Mouse (Mus musculus): ENCODE data around the gene Ctxn2. TPM values are rescaled to one million over a fixed set of nuclear protein-coding genes. Genes with fewer than 3 reads are reported as not detected.
"Not testable (repeated sequence)": the region's sequence is repeated elsewhere in the genome, so short reads cannot be mapped to it uniquely, and the experiment has no call there.

Gene Ctxn2
- not detected in 2 replicates for polyA plus RNA-seq (2012; ENCODE audit: insufficient read depth, low replicate concordance)

- no peak for TF ChIP-seq FLI1 (IDR thresholded peaks at IDR 0.05; ENCODE audit: low read length)
- TF ChIP-seq GATA1 (IDR thresholded peaks at IDR 0.05; ENCODE audit: borderline replicate concordance, low read length) = no peak
- H3K27me3 ChIP-seq (replicated peaks) = peaks cover 21% of the 10 kb centered on the region
- no peaks in the 10 kb centered on the region for H3K36me3 ChIP-seq (replicated peaks; ENCODE audit: low read length)
- H3K4me1 ChIP-seq = peaks cover 13% of the 10 kb centered on the region
- H3K9me3 ChIP-seq = no peaks in the 10 kb centered on the region
- H3K4me3 ChIP-seq (replicated peaks) = peak within 1 kb of the TSS; percentile 89
Measured at GRCm38 (mm10) chr2:125135903-125136811, at the start of gene Ctxn2. Ctxn2 (plus strand) TSS chr2:125136692.

GRCm38 (mm10) chr2:125088757-125089156, 47.7 kb upstream of the Ctxn2 start:
- peaks cover 10% of the 10 kb centered on the region for H3K4me1 ChIP-seq
- no peaks in the 10 kb centered on the region for H3K9me3 ChIP-seq
- TF ChIP-seq GATA1 (IDR thresholded peaks at IDR 0.05; ENCODE audit: borderline replicate concordance, low read length) (no peak), FLI1 (IDR thresholded peaks at IDR 0.05; ENCODE audit: low read length) (no peak)
- no peaks in the 10 kb centered on the region for H3K27me3 ChIP-seq (replicated peaks)
- no peak overlapping the region for H3K4me3 ChIP-seq (replicated peaks)
- H3K36me3 ChIP-seq (replicated peaks; ENCODE audit: low read length) = peaks cover 97% of the 10 kb centered on the region

- not testable (repeated sequence) for H3K9me3 ChIP-seq; H3K27me3 ChIP-seq (replicated peaks); H3K4me3 ChIP-seq (replicated peaks); H3K4me1 ChIP-seq
- peaks cover 95% of the 10 kb centered on the region for H3K36me3 ChIP-seq (replicated peaks; ENCODE audit: low read length)
Measured at GRCm38 (mm10) chr2:125092123-125092522, 44.4 kb upstream of the Ctxn2 start.

- not testable (repeated sequence) for H3K27me3 ChIP-seq (replicated peaks); H3K4me3 ChIP-seq (replicated peaks); H3K9me3 ChIP-seq; H3K4me1 ChIP-seq
- peaks cover 79% of the 10 kb centered on the region for H3K36me3 ChIP-seq (replicated peaks; ENCODE audit: low read length)
Measured at GRCm38 (mm10) chr2:125104491-125104890, 32.0 kb upstream of the Ctxn2 start.

GRCm38 (mm10) chr2:125106536-125106935, 30.0 kb upstream of the Ctxn2 start:
- H3K27me3 ChIP-seq (replicated peaks); H3K9me3 ChIP-seq; H3K4me3 ChIP-seq (replicated peaks); H3K4me1 ChIP-seq: not testable (repeated sequence)
- peaks cover 79% of the 10 kb centered on the region for H3K36me3 ChIP-seq (replicated peaks; ENCODE audit: low read length)

- Histone ChIP-seq H3K4me1 (peaks cover 46% of the 10 kb centered on the region), H3K9me3 (no peaks in the 10 kb centered on the region), H3K4me3 (replicated peaks) (no peak overlapping the region), H3K36me3 (replicated peaks; ENCODE audit: low read length) (peaks cover 22% of the 10 kb centered on the region), H3K27me3 (replicated peaks) (no peaks in the 10 kb centered on the region)
- no peak for TF ChIP-seq FLI1 (IDR thresholded peaks at IDR 0.05; ENCODE audit: low read length)
- TF ChIP-seq GATA1 (IDR thresholded peaks at IDR 0.05; ENCODE audit: borderline replicate concordance, low read length) = no peak
Measured at GRCm38 (mm10) chr2:125119381-125120110, 16.9 kb upstream of the Ctxn2 start.

- no peaks in the 10 kb centered on the region for H3K9me3 ChIP-seq
- H3K27me3 ChIP-seq (replicated peaks) = no peaks in the 10 kb centered on the region
- peaks cover 61% of the 10 kb centered on the region for H3K4me1 ChIP-seq
- H3K36me3 ChIP-seq (replicated peaks; ENCODE audit: low read length) = no peaks in the 10 kb centered on the region
- peak overlapping the region; percentile 94 for H3K4me3 ChIP-seq (replicated peaks)
- TF ChIP-seq GATA1 (IDR thresholded peaks at IDR 0.05; ENCODE audit: borderline replicate concordance, low read length) (no peak), FLI1 (IDR thresholded peaks at IDR 0.05; ENCODE audit: low read length) (no peak)
Measured at GRCm38 (mm10) chr2:125122288-125122623, 14.2 kb upstream of the Ctxn2 start.

- no peaks in the 10 kb centered on the region for H3K27me3 ChIP-seq (replicated peaks)
- peaks cover 61% of the 10 kb centered on the region for H3K4me1 ChIP-seq
- no peaks in the 10 kb centered on the region for H3K36me3 ChIP-seq (replicated peaks; ENCODE audit: low read length)
- TF ChIP-seq GATA1 (IDR thresholded peaks at IDR 0.05; ENCODE audit: borderline replicate concordance, low read length) (no peak), FLI1 (IDR thresholded peaks at IDR 0.05; ENCODE audit: low read length) (no peak)
- H3K9me3 ChIP-seq = no peaks in the 10 kb centered on the region
- peak overlapping the region; percentile 94 for H3K4me3 ChIP-seq (replicated peaks)
Measured at GRCm38 (mm10) chr2:125122624-125123476, 13.6 kb upstream of the Ctxn2 start.

GRCm38 (mm10) chr2:125123477-125123852, 13.0 kb upstream of the Ctxn2 start, which contains the start of gene Myef2:
Myef2 (minus strand) TSS chr2:125123661.
- no peaks in the 10 kb centered on the region for H3K36me3 ChIP-seq (replicated peaks; ENCODE audit: low read length)

More at GRCm38 (mm10) chr2:125123477-125123852, 13.0 kb upstream of the Ctxn2 start, which contains the start of gene Myef2:
- Histone ChIP-seq H3K9me3 (no peaks in the 10 kb centered on the region), H3K4me1 (peaks cover 57% of the 10 kb centered on the region), H3K4me3 (replicated peaks) (peak within 1 kb of the TSS; percentile 94), H3K27me3 (replicated peaks) (no peaks in the 10 kb centered on the region)
- TF ChIP-seq FLI1 (IDR thresholded peaks at IDR 0.05; ENCODE audit: low read length) = no peak
- no peak for TF ChIP-seq GATA1 (IDR thresholded peaks at IDR 0.05; ENCODE audit: borderline replicate concordance, low read length)
